In the genomic region with DNA sequence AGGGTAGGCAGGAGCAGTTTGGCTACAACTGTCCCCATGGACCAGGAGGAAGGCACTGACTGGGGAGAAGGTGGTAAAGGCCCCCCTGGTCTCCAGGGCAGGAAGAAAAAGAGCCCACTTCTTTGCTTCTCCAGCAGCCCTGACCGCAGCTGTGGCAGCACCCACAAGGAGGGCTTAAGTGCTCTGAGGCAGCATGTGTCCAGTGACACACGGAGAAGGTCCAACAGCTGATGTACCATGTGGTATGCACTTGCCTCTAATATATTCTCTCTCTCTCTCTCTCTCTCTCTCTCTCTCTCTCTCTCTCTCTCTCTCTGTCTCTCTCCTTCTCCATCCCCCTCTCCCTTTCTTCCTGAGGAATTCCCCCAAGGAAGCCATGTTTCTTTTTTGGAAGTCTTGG, we compare ENCODE assay signal across 14 mouse cellular contexts. TPM values are rescaled to one million over a fixed set of nuclear protein-coding genes. Genes with fewer than 3 reads are reported as not detected.
DNase-seq lines count a peak whose midpoint lies in the region; ATAC-seq and TF ChIP-seq lines count a peak whose summit lies in the region.
"Had no signal": no experiment of that assay in that cellular context is flagged by ENCODE, and none has a peak within 500 bp of the region (broad histone marks: within the 10 kb centered on the region; RNA-seq: fewer than 3 reads in every experiment).

TSS of gene Mymk (minus strand) at position 202 of the 400 bp plus-strand sequence.

- no peak for ATAC-seq in forebrain, postnatal 0 days
- ATAC-seq in forebrain, embryonic 15.5 days (replicated peaks): no peak
- ATAC-seq in hindbrain, embryonic 13.5 days (ENCODE audit: low FRiP score): no peak
- ATAC-seq in hindbrain, embryonic 11.5 days (ENCODE audit: low FRiP score): no peak
- no peak for ATAC-seq in neural tube, embryonic 11.5 days (ENCODE audit: insufficient read depth, low FRiP score, low TSS enrichment)
- ATAC-seq in neural tube, embryonic 15.5 days (ENCODE audit: low FRiP score): no peak
- ATAC-seq: inflammation-experienced regulatory T-cells, adult 6 months; midbrain, embryonic 15.5 days had no signal

- H3K4me2 ChIP-seq in forebrain, postnatal 0 days (ENCODE audit: low read depth): no peak within 1 kb of the TSS
- no peak within 1 kb of the TSS for H3K4me2 ChIP-seq in forebrain, embryonic 15.5 days (replicated peaks)
- H3K4me2 ChIP-seq in hindbrain, embryonic 13.5 days: no peak within 1 kb of the TSS
- no peak within 1 kb of the TSS for H3K4me2 ChIP-seq in hindbrain, embryonic 11.5 days (replicated peaks; ENCODE audit: low read depth, low read length)
- no peak within 1 kb of the TSS for H3K4me2 ChIP-seq in neural tube, embryonic 11.5 days (ENCODE audit: low read depth)
- H3K4me2 ChIP-seq in neural tube, embryonic 15.5 days: no peak within 1 kb of the TSS
- peak within 1 kb of the TSS; percentile 68 for H3K4me2 ChIP-seq in myocyte (ENCODE audit: low read depth)
- H3K4me2 ChIP-seq: liver, embryonic 13.5 days; midbrain, embryonic 15.5 days had no signal

- no peaks in the 10 kb centered on the region; the same call in 1 of the 2 replicates for H3K4me1 ChIP-seq in forebrain, postnatal 0 days (ENCODE audit: insufficient read depth)
- H3K4me1 ChIP-seq in forebrain, embryonic 15.5 days: peaks cover 13% of the 10 kb centered on the region; the same call in 1 of the 2 replicates
- H3K4me1 ChIP-seq in hindbrain, embryonic 13.5 days (replicated peaks): peaks cover 37% of the 10 kb centered on the region
- H3K4me1 ChIP-seq in hindbrain, embryonic 11.5 days (replicated peaks; ENCODE audit: control insufficient read depth, insufficient read depth, low read length): peaks cover 3% of the 10 kb centered on the region; the same call in 1 of the 2 replicates
- peaks cover 8% of the 10 kb centered on the region; the same call in 1 of the 2 replicates for H3K4me1 ChIP-seq in neural tube, embryonic 11.5 days (ENCODE audit: control insufficient read depth, insufficient read depth, low read length)
- H3K4me1 ChIP-seq in neural tube, embryonic 15.5 days: 0 out of 2 replicates have a peak, but pooled peaks cover 11% of the 10 kb centered on the region
- H3K4me1 ChIP-seq: liver, embryonic 13.5 days had no signal

- H3K79me2 ChIP-seq in myocyte (ENCODE audit: control insufficient read depth, insufficient read depth): peaks cover 6% of the 10 kb centered on the region

- TF ChIP-seq CTCF in forebrain, postnatal 0 days (IDR thresholded peaks at IDR 0.05; ENCODE audit: low read depth): no peak

- H3K9ac ChIP-seq in forebrain, postnatal 0 days: no peak within 1 kb of the TSS
- no peak within 1 kb of the TSS for H3K9ac ChIP-seq in forebrain, embryonic 15.5 days (replicated peaks)
- H3K9ac ChIP-seq in hindbrain, embryonic 13.5 days: no peak within 1 kb of the TSS
- H3K9ac ChIP-seq in hindbrain, embryonic 11.5 days (ENCODE audit: low read depth, low read length): no peak within 1 kb of the TSS
- no peak within 1 kb of the TSS for H3K9ac ChIP-seq in neural tube, embryonic 11.5 days (ENCODE audit: low read length)
- H3K9ac ChIP-seq in neural tube, embryonic 15.5 days (replicated peaks): no peak within 1 kb of the TSS
- H3K9ac ChIP-seq: liver, embryonic 13.5 days; midbrain, embryonic 15.5 days had no signal

- no peaks in the 10 kb centered on the region for H3K9me3 ChIP-seq in forebrain, postnatal 0 days (ENCODE audit: low read length)
- no peaks in the 10 kb centered on the region for H3K9me3 ChIP-seq in forebrain, embryonic 15.5 days
- no peaks in the 10 kb centered on the region for H3K9me3 ChIP-seq in hindbrain, embryonic 13.5 days
- no peaks in the 10 kb centered on the region for H3K9me3 ChIP-seq in hindbrain, embryonic 11.5 days (ENCODE audit: control insufficient read depth, low read length)
- H3K9me3 ChIP-seq in neural tube, embryonic 11.5 days (ENCODE audit: control insufficient read depth, low read length): no peaks in the 10 kb centered on the region
- H3K9me3 ChIP-seq in neural tube, embryonic 15.5 days (replicated peaks): no peaks in the 10 kb centered on the region
- H3K9me3 ChIP-seq: liver, embryonic 13.5 days; midbrain, embryonic 15.5 days had no signal

- peak; percentile 86 for TF ChIP-seq POLR2A in myocyte (IDR thresholded peaks at IDR 0.05; ENCODE audit: insufficient read length, low read depth)

- no peak within 1 kb of the TSS for H3K4me3 ChIP-seq in forebrain, postnatal 0 days (ENCODE audit: low read depth, low read length)
- H3K4me3 ChIP-seq in forebrain, embryonic 15.5 days: no peak within 1 kb of the TSS
- H3K4me3 ChIP-seq in hindbrain, embryonic 13.5 days: no peak within 1 kb of the TSS
- no peak within 1 kb of the TSS for H3K4me3 ChIP-seq in hindbrain, embryonic 11.5 days (ENCODE audit: low read depth, low read length)
- no peak within 1 kb of the TSS for H3K4me3 ChIP-seq in neural tube, embryonic 11.5 days (ENCODE audit: low read depth, low read length)
- H3K4me3 ChIP-seq in neural tube, embryonic 15.5 days (replicated peaks): no peak within 1 kb of the TSS
- H3K4me3 ChIP-seq in myocyte: peak within 1 kb of the TSS; percentile 56
- H3K4me3 ChIP-seq: liver, embryonic 13.5 days; midbrain, embryonic 15.5 days had no signal

- peak within 1 kb of the TSS; percentile 1 for H3ac ChIP-seq in myocyte (ENCODE audit: control insufficient read depth, insufficient read length)

- 87% methylated on average over 2 of the region's 2 CpGs for WGBS in forebrain, postnatal 0 days
- 80% methylated on average over 2 of the region's 2 CpGs for WGBS in forebrain, embryonic 15.5 days
- WGBS in hindbrain, embryonic 13.5 days: 77% methylated on average over 2 of the region's 2 CpGs
- 90% methylated on average over 2 of the region's 2 CpGs for WGBS in hindbrain, embryonic 11.5 days
- WGBS in neural tube, embryonic 11.5 days: 74% methylated on average over 2 of the region's 2 CpGs
- 76% methylated on average over 2 of the region's 2 CpGs for WGBS in neural tube, embryonic 15.5 days

- peak within 1 kb of the TSS; percentile 50; the same call in 1 of the 2 replicates for H3K27ac ChIP-seq in forebrain, postnatal 0 days (ENCODE audit: low read depth, low read length)
- H3K27ac ChIP-seq in forebrain, embryonic 15.5 days (replicated peaks): no peak within 1 kb of the TSS
- peak within 1 kb of the TSS; percentile 52 for H3K27ac ChIP-seq in hindbrain, embryonic 13.5 days
- no peak within 1 kb of the TSS for H3K27ac ChIP-seq in hindbrain, embryonic 11.5 days (ENCODE audit: low read depth, low read length)
- H3K27ac ChIP-seq in neural tube, embryonic 11.5 days (ENCODE audit: low read depth, low read length): no peak within 1 kb of the TSS
- no peak within 1 kb of the TSS for H3K27ac ChIP-seq in neural tube, embryonic 15.5 days (replicated peaks)
- H3K27ac ChIP-seq: liver, embryonic 13.5 days; macrophage; midbrain, embryonic 15.5 days had no signal

- no peaks in the 10 kb centered on the region for H3K36me3 ChIP-seq in forebrain, postnatal 0 days (ENCODE audit: insufficient read depth)
- H3K36me3 ChIP-seq in forebrain, embryonic 15.5 days: no peaks in the 10 kb centered on the region
- H3K36me3 ChIP-seq in hindbrain, embryonic 13.5 days: no peaks in the 10 kb centered on the region
- H3K36me3 ChIP-seq in hindbrain, embryonic 11.5 days (ENCODE audit: control insufficient read depth, insufficient read depth, low read length): no peaks in the 10 kb centered on the region
- H3K36me3 ChIP-seq in neural tube, embryonic 11.5 days (ENCODE audit: control insufficient read depth, insufficient read depth, low read length): no peaks in the 10 kb centered on the region
- no peaks in the 10 kb centered on the region for H3K36me3 ChIP-seq in neural tube, embryonic 15.5 days
- no peaks in the 10 kb centered on the region for H3K36me3 ChIP-seq in myocyte (ENCODE audit: control insufficient read depth, insufficient read depth)
- H3K36me3 ChIP-seq: liver, embryonic 13.5 days; midbrain, embryonic 15.5 days had no signal

- H3K27me3 ChIP-seq in forebrain, postnatal 0 days (ENCODE audit: insufficient read depth, low read length): no peaks in the 10 kb centered on the region
- H3K27me3 ChIP-seq in forebrain, embryonic 15.5 days: no peaks in the 10 kb centered on the region
- H3K27me3 ChIP-seq in hindbrain, embryonic 13.5 days: peaks cover 23% of the 10 kb centered on the region
- H3K27me3 ChIP-seq in hindbrain, embryonic 11.5 days (ENCODE audit: control insufficient read depth, insufficient read depth, low read length): no peaks in the 10 kb centered on the region
- H3K27me3 ChIP-seq in neural tube, embryonic 11.5 days (ENCODE audit: control insufficient read depth, insufficient read depth, low read length): no peaks in the 10 kb centered on the region
- no peaks in the 10 kb centered on the region for H3K27me3 ChIP-seq in neural tube, embryonic 15.5 days (replicated peaks)
- H3K27me3 ChIP-seq in myocyte (ENCODE audit: control insufficient read depth, insufficient read depth, insufficient read length): no peaks in the 10 kb centered on the region
- H3K27me3 ChIP-seq: liver, embryonic 13.5 days; midbrain, embryonic 15.5 days had no signal

- DNase-seq in forebrain, postnatal 0 days: no peak
- DNase-seq in hindbrain, embryonic 11.5 days (ENCODE audit: low spot score): no peak
- no peak for DNase-seq in neural tube, embryonic 11.5 days (ENCODE audit: low spot score)
- no peak for DNase-seq in left cerebral cortex, adult 8-10 months (ENCODE audit: low spot score in 2 of 2)
- DNase-seq: cerebellum, adult 2 months; liver, embryonic 13.5 days; right cerebral cortex, adult 18-20 months had no signal

TF ChIP-seq in myocyte, 11 proteins besides CTCF, POLR2A, EP300 and RAD21 (continues in another document):
- no peak for TF ChIP-seq E2F4 (IDR thresholded peaks at IDR 0.05; ENCODE audit: insufficient read depth)
- peak; percentile 20 for TF ChIP-seq USF1 (IDR thresholded peaks at IDR 0.05; ENCODE audit: low read depth)
- peak; percentile 89 to 97 (median 96) for TF ChIP-seq MYOG (IDR thresholded peaks at IDR 0.05; ENCODE audit: control insufficient read depth in 1 of 3, insufficient read depth in 1 of 3, insufficient read length in 2 of 3, low read depth in 2 of 3)
- no peak for TF ChIP-seq MAX (IDR thresholded peaks at IDR 0.05; ENCODE audit: low read depth)
- TF ChIP-seq CEBPB (IDR thresholded peaks at IDR 0.05; ENCODE audit: insufficient read depth, poor library complexity, severe bottlenecking): no peak

RNA-seq across cellular contexts. Expression of gene Mymk, which starts in this region (rescaled TPM):
- not detected in 2 replicates for total RNA-seq in forebrain, postnatal 0 days (2014; rRNA removed)
- 0.12 and 0.15 TPM in 2 replicates for polyA plus RNA-seq in forebrain, postnatal 0 days (2015; fragmentation: Nextera tagmentation; extraction: Ambion mirVana)
- 0.17 TPM in 1 of 2 replicates, not detected in the other for polyA plus RNA-seq in forebrain, embryonic 15.5 days (2015; fragmentation: Nextera tagmentation; extraction: Ambion mirVana)
- 0.56 and 1.1 TPM in 2 replicates for polyA plus RNA-seq in hindbrain, embryonic 13.5 days (2015; fragmentation: Nextera tagmentation; extraction: Ambion mirVana)
- polyA plus RNA-seq in hindbrain, embryonic 11.5 days (2014; fragmentation: Nextera tagmentation; extraction: Ambion mirVana): 1.9 and 3.6 TPM in 2 replicates
- polyA plus RNA-seq in neural tube, embryonic 11.5 days (2014; fragmentation: Nextera tagmentation; extraction: Ambion mirVana): 11.5 and 14.5 TPM in 2 replicates
- polyA plus RNA-seq in neural tube, embryonic 15.5 days (2015; fragmentation: Nextera tagmentation; extraction: Ambion mirVana): 2.5 and 3.4 TPM in 2 replicates
- polyA plus RNA-seq in myocyte (2012; fragmentation: generic; extraction: Trizol): 1,410 TPM
- total RNA-seq in left cerebral cortex, adult 8-10 months (2022): 1 to 10 TPM in 2 of 4 experiments, under 1 TPM in 2; 0.44 to 1.5 (median 1.2) TPM
- polyA plus RNA-seq: inflammation-experienced regulatory T-cells, adult 6 months; macrophage had no signal

Comparison
In these comparisons a context has a peak if more than half of its experiments do, and no peak if none do; other contexts are left out.
1. RNA of gene Mymk (polyA plus RNA-seq): 1,410 TPM in myocyte (single experiment); 11.5 to 14.5 TPM in neural tube, embryonic 11.5 days, 2.5 to 3.4 TPM in neural tube, embryonic 15.5 days, 1.9 to 3.6 TPM in hindbrain, embryonic 11.5 days, 0.56 to 1.1 TPM in hindbrain, embryonic 13.5 days, 0.17 TPM in forebrain, embryonic 15.5 days and 0.12 to 0.15 TPM in forebrain, postnatal 0 days; every median in the first group is over 10 times any median in the second.
2. H3K27ac ChIP-seq: peak in forebrain, postnatal 0 days (single experiment) and hindbrain, embryonic 13.5 days (single experiment); none in forebrain, embryonic 15.5 days (single experiment), hindbrain, embryonic 11.5 days (single experiment), neural tube, embryonic 11.5 days (single experiment) and neural tube, embryonic 15.5 days (single experiment).